Mouse (Mus musculus) cerebellum, adult 11 months (tissue): ENCODE results near the gene Ric1.
A peak's percentile ranks its signal among the peaks of the same experiment; 100 is the strongest.

Source experiments
- DNase-seq: peaks from one replicate; pipeline ENCODE4 v3.0.0; 2022

The Ric1 gene

GRCm38 (mm10) chr19:29521637-29522435 is at the start of gene Ric1:
Ric1 (plus strand) TSS chr19:29522282.
- peak; percentile 86 for DNase-seq

GRCm38 (mm10) chr19:29472424-29472823 is 49.7 kb upstream of the Ric1 start:
- DNase-seq, result no peak

GRCm38 (mm10) chr19:29472946-29473345 is 49.1 kb upstream of the Ric1 start:
- DNase-seq, result no peak

DNA sequence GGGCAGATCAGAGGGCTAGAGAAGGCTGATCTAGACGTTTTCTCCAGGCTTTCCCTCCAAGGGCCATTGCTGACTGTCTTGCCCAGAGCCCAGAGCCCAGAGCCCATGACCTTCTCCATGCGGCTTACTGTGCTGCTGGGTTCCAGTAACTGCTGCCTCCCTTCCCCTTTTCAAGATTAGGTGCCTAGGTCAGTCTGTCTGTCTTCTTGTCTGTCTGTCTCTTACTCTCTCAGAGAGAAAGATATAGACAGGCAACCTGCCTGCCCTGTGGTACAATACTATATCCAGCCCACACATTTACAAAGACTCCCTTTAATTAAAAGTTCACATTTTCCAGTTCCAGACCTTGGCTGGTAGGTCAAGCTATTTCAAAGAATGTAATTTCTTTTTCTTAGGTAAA is 47.3 kb upstream of the Ric1 start:
- DNase-seq, result no peak

DNA sequence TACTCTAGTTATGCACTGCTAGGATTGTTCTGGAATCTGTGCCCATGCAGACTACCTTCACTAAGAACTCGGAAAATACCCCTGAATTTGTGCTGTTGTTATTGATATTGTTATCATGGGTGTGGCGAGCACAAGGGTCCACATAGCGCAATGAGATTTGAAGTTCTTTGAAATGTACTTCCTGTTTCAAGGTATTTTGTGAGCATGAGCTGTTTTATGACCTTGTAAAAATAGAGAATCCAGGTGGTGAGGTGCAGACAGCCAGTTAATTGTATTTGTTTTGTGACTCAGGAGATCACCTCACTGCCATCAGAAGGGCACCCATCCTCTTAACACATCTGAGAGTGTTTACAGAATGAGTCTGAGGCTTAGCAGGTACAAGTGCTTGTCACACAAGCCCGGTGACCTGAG is 46.9 kb upstream of the Ric1 start:
- no peak for DNase-seq

GRCm38 (mm10) chr19:29478598-29478997 is 43.5 kb upstream of the Ric1 start:
- no peak for DNase-seq

- DNase-seq, result no peak
Measured at GRCm38 (mm10) chr19:29481578-29481977, 40.5 kb upstream of the Ric1 start.

DNA sequence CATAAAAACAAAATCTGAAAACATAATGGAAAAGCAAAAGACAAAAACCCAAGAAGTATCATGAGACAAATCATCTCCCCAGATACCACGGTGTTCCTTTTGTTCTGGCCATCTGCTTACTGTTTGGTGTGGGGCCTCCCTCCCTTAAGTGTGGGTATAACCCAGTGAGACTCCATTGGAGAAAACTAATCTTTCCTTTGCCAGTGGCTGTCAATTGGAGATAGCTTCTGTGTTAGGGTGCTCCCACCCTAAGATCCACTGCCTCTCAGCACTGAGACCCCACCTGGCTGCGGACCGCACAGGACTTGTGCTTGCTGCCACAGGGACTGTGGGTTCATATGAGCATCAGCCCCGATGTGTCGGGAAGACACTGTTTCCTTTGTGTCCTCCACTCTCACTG is 39.9 kb upstream of the Ric1 start:
- no peak for DNase-seq

DNA sequence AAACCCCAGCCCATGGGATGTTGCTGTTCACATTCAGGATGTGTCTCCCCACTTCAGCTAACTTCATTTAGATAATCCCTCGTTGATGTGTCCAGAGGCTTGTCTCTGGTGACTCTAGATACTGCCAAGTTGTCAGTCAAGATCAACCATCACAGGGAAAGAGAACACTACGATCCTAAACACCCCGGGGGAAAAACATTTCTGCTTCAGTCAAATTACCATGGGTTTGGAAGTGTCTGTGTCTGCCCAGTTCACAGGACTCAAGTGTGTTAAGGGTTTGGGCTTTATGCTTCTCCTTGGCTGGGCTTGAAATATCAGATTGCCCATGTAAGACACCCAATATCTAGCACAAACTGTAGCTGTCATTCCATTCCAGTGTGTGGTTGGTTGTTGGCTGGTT is 39.4 kb upstream of the Ric1 start:
- DNase-seq, result no peak

- no peak for DNase-seq
Measured at GRCm38 (mm10) chr19:29483386-29483785, 38.7 kb upstream of the Ric1 start.

GRCm38 (mm10) chr19:29484537-29484936 is 37.5 kb upstream of the Ric1 start:
- DNase-seq, result no peak

DNA sequence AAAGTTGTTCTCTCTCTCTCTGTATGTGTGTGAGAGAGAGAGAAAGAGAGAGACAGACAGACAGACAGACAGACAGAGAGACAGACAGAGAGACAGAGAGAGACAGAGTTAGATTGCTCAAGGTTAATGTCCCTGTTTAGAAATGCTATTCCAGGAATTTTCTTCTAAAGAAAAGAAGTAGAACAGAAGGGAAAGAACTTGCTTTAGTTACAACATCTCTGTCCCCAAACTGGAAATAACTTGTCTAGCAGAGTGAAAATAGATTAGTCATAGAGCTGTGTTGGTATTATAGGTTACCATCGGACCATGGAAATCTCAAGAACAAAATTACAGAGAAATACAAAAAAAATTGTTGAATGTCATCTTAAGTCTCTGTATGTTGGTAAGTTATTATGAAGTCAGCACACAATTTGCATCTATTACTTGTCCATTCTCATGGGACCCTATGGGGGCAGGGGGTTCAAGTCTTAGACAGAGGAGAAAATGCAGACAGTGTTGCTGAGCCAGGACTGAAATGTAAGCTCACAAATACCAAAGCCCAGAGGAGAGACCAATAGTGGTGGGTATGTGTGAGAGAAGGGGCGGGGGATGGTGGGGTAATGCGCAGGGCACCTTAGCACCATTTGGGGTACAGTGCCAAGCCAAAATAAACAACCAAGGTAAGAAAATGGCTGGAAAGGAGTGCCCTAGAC is 36.7 kb upstream of the Ric1 start:
- DNase-seq, result no peak

- DNase-seq, result no peak
Measured at GRCm38 (mm10) chr19:29486545-29487206, 35.4 kb upstream of the Ric1 start.

- DNase-seq, result no peak
Measured at GRCm38 (mm10) chr19:29487326-29488072, 34.6 kb upstream of the Ric1 start.

- no peak for DNase-seq
Measured at GRCm38 (mm10) chr19:29488073-29488390, 34.0 kb upstream of the Ric1 start.

DNA sequence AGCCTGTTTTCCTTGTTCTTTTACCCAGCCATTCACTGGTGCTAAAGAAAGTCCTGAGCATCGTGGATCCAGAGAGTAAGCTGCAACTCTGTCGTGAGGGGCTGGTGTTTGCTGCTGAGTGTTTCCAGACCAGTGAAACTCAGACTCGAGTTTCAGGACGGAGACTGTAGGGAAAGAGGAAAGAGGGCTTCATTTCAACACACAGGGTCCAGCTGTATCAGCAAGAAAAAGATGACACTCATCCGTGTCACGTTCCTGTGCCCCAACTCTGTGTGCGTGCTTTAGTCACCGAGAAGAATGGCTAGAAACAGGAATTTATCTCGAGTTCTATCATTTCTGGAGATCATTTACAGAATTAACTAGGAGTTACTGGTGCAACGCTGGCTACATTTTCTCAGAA is 33.7 kb upstream of the Ric1 start:
- DNase-seq, result no peak

DNA sequence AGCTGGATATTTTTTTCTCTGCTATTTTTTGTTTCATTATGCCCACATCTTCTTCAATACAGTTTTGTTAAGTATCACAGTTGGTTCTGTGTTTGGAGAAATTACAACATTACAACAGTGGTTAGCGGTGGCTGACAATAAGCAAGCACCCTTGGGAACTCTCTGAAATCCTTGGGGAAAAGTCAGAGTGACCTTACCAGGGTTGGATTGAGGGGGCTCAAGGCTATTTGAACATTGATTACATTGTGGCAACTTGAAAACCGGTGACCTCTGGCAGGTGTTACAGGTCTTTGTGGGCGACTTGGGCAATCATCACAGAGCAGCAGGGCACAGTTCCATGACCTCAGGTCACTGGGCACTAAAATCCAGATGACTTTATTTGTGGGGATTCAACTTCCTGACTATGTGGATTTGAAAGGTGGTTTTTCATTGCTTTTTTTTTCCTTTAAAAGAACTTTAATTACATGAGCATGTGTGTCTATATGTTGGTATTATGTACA is 32.2 kb upstream of the Ric1 start:
- no peak for DNase-seq

GRCm38 (mm10) chr19:29491467-29491866 is 30.6 kb upstream of the Ric1 start:
- DNase-seq, result no peak

- no peak for DNase-seq
Measured at GRCm38 (mm10) chr19:29494454-29494853, 27.6 kb upstream of the Ric1 start.

DNA sequence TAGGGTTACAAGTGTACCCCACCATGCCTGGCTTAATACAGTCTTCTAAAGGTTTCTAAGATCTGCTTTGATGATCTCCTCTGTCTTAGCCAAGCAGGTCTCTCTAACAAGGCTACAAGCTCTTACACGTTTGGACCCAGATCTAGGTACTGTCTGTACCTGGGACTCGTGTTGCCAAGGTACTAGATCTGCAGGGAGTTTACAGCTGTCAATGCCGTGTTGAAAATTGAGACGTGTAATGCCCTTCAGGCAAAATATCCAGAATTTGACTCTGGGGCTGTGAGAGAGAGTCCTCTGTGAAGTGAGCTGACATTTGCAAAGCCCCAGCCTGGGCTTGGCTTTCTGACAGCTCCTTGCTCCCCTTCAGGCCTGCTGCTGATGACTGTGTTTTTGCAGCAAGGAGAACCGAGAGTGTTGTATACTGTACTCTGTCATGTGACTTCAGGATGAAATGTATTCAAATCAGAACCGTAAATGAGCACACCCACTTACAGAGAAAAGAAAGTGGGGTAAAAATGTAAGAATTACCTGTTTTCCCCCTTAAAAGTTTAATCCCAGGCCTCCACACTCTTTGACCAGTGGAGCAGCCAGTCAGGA is 26.0 kb upstream of the Ric1 start:
- DNase-seq, result no peak

DNA sequence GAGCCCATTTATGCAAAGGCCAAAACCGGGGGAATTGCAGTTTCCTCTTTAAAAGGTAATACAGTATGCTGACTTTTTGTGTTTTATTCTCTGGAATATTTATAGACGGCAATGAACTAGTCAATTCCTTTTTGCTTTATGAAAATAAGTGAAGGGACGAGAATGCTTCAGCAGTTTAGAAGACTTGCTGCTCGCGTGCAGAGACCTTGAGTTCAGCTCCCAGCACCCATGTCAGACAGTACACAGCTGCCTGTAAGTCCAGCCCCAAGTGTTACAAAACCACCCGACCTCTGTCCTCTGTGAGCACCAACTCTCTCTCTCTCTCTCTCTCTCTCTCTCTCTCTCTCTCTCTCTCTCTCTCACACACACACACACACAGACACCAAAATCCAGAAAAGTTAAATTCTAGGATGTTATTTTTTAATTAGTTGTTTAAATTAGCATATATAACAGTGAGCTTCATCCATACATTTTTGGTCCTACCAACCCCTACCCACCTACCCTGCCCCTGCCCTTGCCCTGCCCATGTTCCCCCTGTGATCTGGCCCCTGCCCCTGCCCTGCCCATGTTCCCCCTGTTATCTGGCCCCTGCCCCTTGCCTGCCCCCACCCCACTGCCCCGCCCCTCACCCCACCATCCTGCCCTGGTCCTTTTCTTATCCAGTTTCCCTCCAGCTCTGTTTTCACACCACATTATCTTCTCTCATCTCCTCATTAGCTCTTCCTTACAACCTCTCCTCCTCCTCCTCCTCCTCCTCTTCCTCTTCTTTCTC is 25.1 kb upstream of the Ric1 start:
- DNase-seq, result no peak

- DNase-seq, result no peak
Measured at GRCm38 (mm10) chr19:29497874-29498273, 24.2 kb upstream of the Ric1 start.
